Mouse (Mus musculus): ENCODE results near the gene Ascc3.

Gene Ascc3

GRCm38 (mm10) chr10:50592355-50593293 lies at the start of gene Ascc3:
TSS of gene Ascc3 (plus strand) at chr10:50592669.
- DNase-seq: peak; percentile 97

GRCm38 (mm10) chr10:50584721-50585120 lies 7.7 kb upstream of the Ascc3 start:
- DNase-seq: no peak

DNA sequence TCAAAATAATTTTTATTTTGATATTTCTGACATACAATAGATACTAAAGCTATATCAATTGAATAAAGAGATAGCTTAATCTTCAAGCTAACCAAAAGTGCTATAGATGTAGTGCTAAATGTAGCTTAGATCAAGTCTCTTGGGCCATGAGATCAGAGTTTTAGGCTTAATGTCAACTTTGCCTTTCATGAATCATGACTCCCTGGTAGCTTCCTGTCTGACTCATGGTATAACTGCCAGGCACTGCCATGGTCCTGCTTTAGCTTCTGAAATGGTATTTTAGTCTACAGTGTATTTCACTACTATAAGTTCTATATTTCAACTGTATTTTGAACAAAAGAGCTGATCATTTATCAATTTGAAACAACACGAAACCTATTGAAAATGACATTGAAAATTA lies 5.9 kb upstream of the Ascc3 start:
- DNase-seq: no peak

DNA sequence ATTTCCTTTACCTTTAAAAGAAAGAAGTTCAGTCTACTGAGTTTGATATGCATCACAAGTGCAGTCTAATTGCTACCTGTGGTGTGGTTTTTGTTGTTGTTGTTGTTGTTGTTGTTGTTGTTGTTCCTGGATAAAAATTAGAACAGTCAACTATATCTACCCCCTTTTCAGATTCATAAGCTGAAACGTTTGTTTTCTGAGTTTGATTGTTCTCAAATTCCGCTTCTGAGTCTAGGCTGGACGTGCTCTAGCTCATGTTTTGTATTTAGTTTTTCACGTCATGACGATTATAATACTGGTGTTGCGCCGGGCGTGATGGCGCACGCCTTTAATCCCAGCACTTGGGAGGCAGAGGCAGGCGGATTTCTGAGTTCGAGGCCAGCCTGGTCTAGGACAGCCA lies 902 bp downstream of the Ascc3 start:
- no peak for DNase-seq

- no peak for DNase-seq
Observed at GRCm38 (mm10) chr10:50595340-50595739, 2.9 kb downstream of the Ascc3 start.

GRCm38 (mm10) chr10:50604919-50605318 lies 12.4 kb downstream of the Ascc3 start:
- no peak for DNase-seq

DNA sequence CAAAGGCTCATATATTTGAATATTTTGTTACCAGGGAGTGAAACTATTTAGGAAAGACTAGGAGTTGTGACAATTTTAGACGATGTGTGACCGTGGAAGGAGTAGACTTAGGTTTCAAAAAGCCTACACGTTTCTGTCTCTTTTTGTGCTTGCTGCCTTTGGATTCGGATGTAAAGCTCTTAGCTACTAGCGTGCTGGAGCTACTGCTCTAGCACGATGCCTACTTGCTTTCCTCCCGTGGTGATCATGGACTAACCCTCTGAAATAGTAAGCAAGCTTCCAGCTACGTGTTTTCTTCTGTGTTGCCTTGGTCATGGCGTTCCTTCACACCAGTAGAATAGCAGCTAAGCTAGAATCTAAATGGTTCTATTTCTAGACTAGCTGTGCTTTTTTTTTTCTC lies 21.4 kb downstream of the Ascc3 start:
- DNase-seq: no peak

DNA sequence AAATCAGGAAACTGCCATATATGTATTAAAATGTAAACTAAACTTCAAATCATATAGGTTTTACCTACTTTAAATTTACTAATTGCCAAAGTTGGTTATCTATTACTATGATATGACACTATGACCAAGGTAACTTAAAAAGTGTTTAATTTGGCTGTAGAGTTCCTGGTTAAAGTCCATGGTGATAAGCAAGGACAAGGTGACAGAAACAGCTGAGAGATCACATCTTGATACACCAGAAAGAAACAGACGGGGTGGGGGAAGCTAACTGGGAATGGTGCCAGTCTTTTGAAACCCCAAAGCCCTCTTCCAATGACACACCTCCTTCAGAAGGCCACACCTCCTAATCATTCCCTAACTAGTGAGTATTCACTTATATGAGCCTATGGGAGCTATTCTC lies 33.4 kb downstream of the Ascc3 start:
- no peak for DNase-seq

DNA sequence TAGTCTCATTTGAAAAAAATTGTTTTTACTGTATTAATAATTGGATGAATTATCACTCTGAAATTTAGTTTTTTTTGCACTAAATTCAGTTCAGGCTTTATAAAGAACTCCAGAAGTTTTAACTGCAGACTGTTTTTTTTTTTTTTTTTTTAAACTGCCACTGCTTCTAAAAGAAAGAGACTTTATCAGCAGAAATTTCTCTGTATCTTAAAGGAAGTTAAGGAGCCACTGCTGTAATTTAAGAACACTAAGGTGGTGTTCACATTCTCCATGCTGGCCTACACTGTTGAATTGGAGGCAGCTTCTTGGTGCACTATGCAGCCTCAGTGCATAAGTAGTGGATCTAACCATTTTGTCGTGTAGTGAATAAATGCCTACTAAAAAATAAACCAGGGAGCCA lies 47.1 kb downstream of the Ascc3 start:
- DNase-seq: no peak

- no peak for DNase-seq
Observed at GRCm38 (mm10) chr10:50650612-50651011, 58.1 kb downstream of the Ascc3 start.

GRCm38 (mm10) chr10:50653551-50653950 lies 61.1 kb downstream of the Ascc3 start:
- no peak for DNase-seq

GRCm38 (mm10) chr10:50657352-50657751 lies 64.9 kb downstream of the Ascc3 start:
- DNase-seq: no peak

GRCm38 (mm10) chr10:50671517-50671916 lies 79.0 kb downstream of the Ascc3 start:
- DNase-seq: no peak

DNA sequence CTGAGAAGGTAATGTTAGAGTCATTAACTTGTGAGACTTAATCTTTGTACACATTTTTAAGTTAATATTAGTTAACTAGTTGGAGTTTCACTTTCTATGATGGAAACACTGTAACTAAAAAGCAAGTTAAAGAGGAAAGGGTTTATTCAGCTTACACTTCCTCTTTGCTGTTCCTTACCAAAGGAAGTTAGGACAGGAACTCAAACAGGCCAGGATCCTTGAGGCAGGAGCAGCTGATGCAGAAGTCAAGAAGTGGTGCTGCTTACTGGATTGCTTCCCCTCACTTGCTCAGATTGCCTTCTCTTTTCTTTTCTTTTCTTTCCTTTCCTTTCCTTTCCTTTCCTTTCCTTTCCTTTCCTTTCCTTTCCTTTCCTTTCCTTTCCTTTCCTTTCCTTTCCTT lies 97.9 kb downstream of the Ascc3 start:
- DNase-seq: no peak

DNA sequence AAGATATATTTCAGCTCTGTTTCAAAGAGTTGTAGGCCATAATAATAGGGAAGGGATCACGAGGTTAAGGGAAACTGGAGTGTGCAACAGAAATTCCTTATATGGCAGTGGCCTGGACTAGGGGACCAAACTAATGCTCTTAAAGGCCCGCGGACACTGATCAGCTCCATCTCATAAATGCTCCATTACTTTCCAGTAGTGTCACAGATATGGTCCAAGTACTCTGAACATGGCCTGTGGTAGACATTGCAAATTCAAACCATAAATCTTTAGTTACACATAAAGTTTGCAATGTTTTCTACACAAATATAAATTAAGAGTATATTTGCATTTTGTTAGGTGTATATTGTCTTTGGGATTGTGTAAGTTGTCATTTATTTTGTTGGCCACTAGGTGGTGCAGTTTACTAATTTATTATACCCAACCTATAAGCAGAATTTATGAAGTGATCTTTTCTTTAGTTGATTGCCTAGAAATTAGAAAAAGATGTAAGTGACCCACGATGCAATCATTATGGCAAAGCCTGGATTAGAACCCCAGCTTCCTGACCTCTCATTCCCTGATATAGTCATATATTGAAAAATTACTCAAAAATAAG lies 106.5 kb downstream of the Ascc3 start:
- DNase-seq: no peak

- DNase-seq: no peak
Observed at GRCm38 (mm10) chr10:50701736-50702135, 109.3 kb downstream of the Ascc3 start.

GRCm38 (mm10) chr10:50702361-50702760 lies 109.9 kb downstream of the Ascc3 start:
- DNase-seq: no peak

GRCm38 (mm10) chr10:50704202-50704601 lies 111.7 kb downstream of the Ascc3 start:
- DNase-seq: peak; percentile 5

GRCm38 (mm10) chr10:50704898-50705297 lies 112.4 kb downstream of the Ascc3 start:
- no peak for DNase-seq

GRCm38 (mm10) chr10:50711286-50711685 lies 118.8 kb downstream of the Ascc3 start:
- DNase-seq: no peak

GRCm38 (mm10) chr10:50711765-50712164 lies 119.3 kb downstream of the Ascc3 start:
- no peak for DNase-seq

GRCm38 (mm10) chr10:50733459-50733858 lies 141.0 kb downstream of the Ascc3 start:
- no peak for DNase-seq

GRCm38 (mm10) chr10:50762069-50762468 lies 169.6 kb downstream of the Ascc3 start:
- DNase-seq: no peak

DNA sequence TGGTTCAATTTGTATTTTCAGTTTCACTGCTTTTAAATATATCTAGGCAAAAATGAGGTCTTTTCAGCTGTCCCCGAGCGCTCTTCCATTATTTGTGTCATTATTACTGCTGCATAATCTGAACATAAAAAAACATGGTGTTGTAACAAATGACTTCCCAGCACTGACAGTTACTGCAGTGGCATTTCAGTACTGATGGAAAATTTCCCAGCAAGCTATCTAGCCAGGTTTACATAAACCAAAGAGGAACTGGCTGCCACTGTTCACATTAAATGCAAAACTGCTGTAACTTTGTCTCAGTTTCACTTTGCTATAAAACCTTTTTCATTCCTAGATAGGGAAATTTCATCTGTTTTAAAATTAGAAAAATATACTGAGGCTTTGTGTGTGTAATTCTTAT lies 170.5 kb downstream of the Ascc3 start:
- no peak for DNase-seq
